Mouse (Mus musculus): ENCODE results near the gene Slc16a2.

- TF ChIP-seq USF1 (IDR thresholded peaks at IDR 0.05; ENCODE audit: low read depth), result no peak
- no peak for TF ChIP-seq POLR2A (IDR thresholded peaks at IDR 0.05; ENCODE audit: insufficient read length, low read depth)
- no peak for TF ChIP-seq MAX (IDR thresholded peaks at IDR 0.05; ENCODE audit: low read depth)
- no peak for TF ChIP-seq E2F4 (IDR thresholded peaks at IDR 0.05; ENCODE audit: insufficient read depth)
- TF ChIP-seq MYOG (IDR thresholded peaks at IDR 0.05; ENCODE audit: control insufficient read depth in 1 of 3, insufficient read depth in 1 of 3, insufficient read length in 2 of 3, low read depth in 2 of 3), result no peak
These were observed 77.4 kb downstream of the Slc16a2 start for GRCm38 (mm10) chrX:103744171-103745039.
